Mouse (Mus musculus) ES-E14 (cell line): ENCODE measurements around the gene Vim. TPM values are rescaled to one million over a fixed set of nuclear protein-coding genes. Genes with fewer than 3 reads are reported as not detected.

Source experiments
- DNase-seq: peaks from one replicate; pipeline ENCODE4 v3.0.0-alpha.2; 2013; ENCODE audit warnings: low read depth, low spot score
- H3K27ac ChIP-seq: 2 replicates; pipeline ENCODE4 v1.5.1; 2012; ENCODE audit warnings: low read depth, mild to moderate bottlenecking, low read length, moderate library complexity, mixed read lengths; ENCODE audit not compliant: poor library complexity, insufficient read depth, severe bottlenecking
- H3K36me3 ChIP-seq: 2 replicates; pipeline ENCODE4 v1.6.1; 2012; ENCODE audit warnings: mild to moderate bottlenecking, low read length, moderate library complexity, mixed read lengths; ENCODE audit not compliant: control insufficient read depth, poor library complexity, insufficient read depth, severe bottlenecking
- H3K4me1 ChIP-seq, 2 experiments: fragments of 150-350 bp in 1 of 2; sonication (generic) in 1 of 2; 2 replicates each; pipeline ENCODE4 v1.6.1; 2012; ENCODE audit warnings: low read length in 2 of 2, mild to moderate bottlenecking in 1 of 2, mixed read lengths in 1 of 2; ENCODE audit not compliant: control insufficient read depth in 2 of 2, insufficient read depth in 2 of 2, poor library complexity in 1 of 2
- H3K4me3 ChIP-seq, 2 experiments: fragments of 150-350 bp in 1 of 2; sonication (generic) in 1 of 2; 2 replicates each; pipeline ENCODE4 v1.5.1; 2012; ENCODE audit warnings: low read length in 2 of 2, low read depth in 1 of 2, mild to moderate bottlenecking in 1 of 2, mixed read lengths in 1 of 2; ENCODE audit not compliant: insufficient read depth in 1 of 2, poor library complexity in 1 of 2, severe bottlenecking in 1 of 2
- H3K9ac ChIP-seq: 2 replicates; pipeline ENCODE4 v1.6.1; 2012; ENCODE audit warnings: low read depth, mild to moderate bottlenecking, low read length, mixed read lengths; ENCODE audit not compliant: poor library complexity, insufficient read depth, severe bottlenecking
- H3K9me3 ChIP-seq: fragments of 150-350 bp; sonication (generic); 2 replicates; pipeline ENCODE4 v1.6.1; 2012; ENCODE audit warnings: low read depth, mild to moderate bottlenecking, low read length; ENCODE audit not compliant: control insufficient read depth, insufficient read depth
- CHD2 ChIP-seq: IDR thresholded peaks from 2 replicates; pipeline ENCODE4 v1.6.1; 2014; ENCODE audit warnings: mild to moderate bottlenecking, low read depth, low read length, inconsistent platforms
- HCFC1 ChIP-seq: IDR thresholded peaks from 2 replicates; pipeline ENCODE4 v1.6.1; 2012; ENCODE audit warnings: low read length, inconsistent platforms, borderline replicate concordance; ENCODE audit not compliant: insufficient read depth
- MAFK ChIP-seq: IDR thresholded peaks from 2 replicates; pipeline ENCODE4 v1.6.1; 2014; ENCODE audit warnings: mild to moderate bottlenecking, low read depth, low read length, inconsistent platforms; ENCODE audit not compliant: insufficient read depth
- ZC3H11A ChIP-seq: IDR thresholded peaks from 2 replicates; pipeline ENCODE4 v1.6.1; 2012; ENCODE audit warnings: low read depth, mild to moderate bottlenecking, inconsistent platforms, low read length, borderline replicate concordance
- ZNF384 ChIP-seq: IDR thresholded peaks from 2 replicates; pipeline ENCODE4 v1.6.1; 2012; ENCODE audit warnings: low read depth, low read length, inconsistent platforms
- in situ Hi-C, 2 experiments: fragments of 600-800 bp; cut with MboI; formaldehyde crosslinking; loops; one replicate each; pipeline ENCODE4 v1.15.1; 2025; ENCODE audit warnings: low sequenced_read_pairs in 2 of 2, inconsistent platforms in 1 of 2; ENCODE audit not compliant: unreplicated experiment in 2 of 2
- total RNA-seq: library from RNA; depleted of rRNA; stranded (reverse); fragments of 300-350 nt; gene quantifications from 2 replicates; pipeline ENCODE4 v1.2.3, GENCODE M21; 2012

The Vim gene
- total RNA-seq, 1 experiment, result 1,315 TPM

- TF ChIP-seq ZNF384, result no peak
- TF ChIP-seq CHD2, result no peak
- no peak for TF ChIP-seq MAFK
- no peak for TF ChIP-seq ZC3H11A
- no peak for DNase-seq
- Histone ChIP-seq H3K9me3 (no peaks in the 10 kb centered on the region), H3K4me3 (no peak overlapping the region), H3K27ac (no peak overlapping the region), H3K36me3 (no peaks in the 10 kb centered on the region), H3K9ac (no peak overlapping the region), H3K4me1 (no peaks in the 10 kb centered on the region)
- in situ Hi-C loops, result no loop called here
Measured at GRCm38 (mm10) chr2:13539860-13540259, 33.9 kb upstream of the Vim start.

GRCm38 (mm10) chr2:13543519-13544124, 30.1 kb upstream of the Vim start:
- DNase-seq, result no peak
- Histone ChIP-seq H3K27ac (no peak overlapping the region), H3K4me1 (no peaks in the 10 kb centered on the region), H3K4me3 (peak overlapping the region; percentile 92 to 97), H3K9ac (no peak overlapping the region), H3K36me3 (no peaks in the 10 kb centered on the region), H3K9me3 (no peaks in the 10 kb centered on the region)
- TF ChIP-seq ZC3H11A (no peak), ZNF384 (no peak), MAFK (no peak), CHD2 (no peak), HCFC1 (no peak)
- in situ Hi-C loops, result no loop called here

GRCm38 (mm10) chr2:13544193-13544824, 29.4 kb upstream of the Vim start, which contains the start of gene Trdmt1:
Trdmt1 (minus strand) TSS chr2:13544668.
- Histone ChIP-seq H3K4me3 (peak within 1 kb of the TSS; percentile 92 to 97), H3K4me1 (no peaks in the 10 kb centered on the region), H3K9me3 (no peaks in the 10 kb centered on the region), H3K27ac (peak within 1 kb of the TSS; percentile 72), H3K9ac (peak within 1 kb of the TSS; percentile 87), H3K36me3 (no peaks in the 10 kb centered on the region)
- DNase-seq, result peak; percentile 72
- in situ Hi-C loops, result no loop called here
- TF ChIP-seq ZNF384, result no peak
- TF ChIP-seq MAFK, result no peak
- TF ChIP-seq CHD2, result no peak
- TF ChIP-seq ZC3H11A, result no peak
- TF ChIP-seq HCFC1, result peak; percentile 78

- no peak for DNase-seq
- H3K9ac ChIP-seq, result no peak overlapping the region
- TF ChIP-seq MAFK, result no peak
- TF ChIP-seq HCFC1, result no peak
- no peak for TF ChIP-seq ZNF384
- TF ChIP-seq CHD2, result no peak
- TF ChIP-seq ZC3H11A, result no peak
Measured at GRCm38 (mm10) chr2:13548749-13549148, 25.0 kb upstream of the Vim start.

GRCm38 (mm10) chr2:13553966-13554365, 19.8 kb upstream of the Vim start:
- no peak for TF ChIP-seq CHD2
- TF ChIP-seq ZNF384, result no peak
- no peak for TF ChIP-seq HCFC1
- no peak for TF ChIP-seq ZC3H11A
- TF ChIP-seq MAFK, result no peak
- H3K9me3 ChIP-seq, result no peaks in the 10 kb centered on the region
- in situ Hi-C loops, result no loop called here

More at GRCm38 (mm10) chr2:13548749-13549148, 25.0 kb upstream of the Vim start:
- H3K27ac ChIP-seq, result no peak overlapping the region
- no peaks in the 10 kb centered on the region for H3K9me3 ChIP-seq
- no peak overlapping the region for H3K4me3 ChIP-seq
- no peaks in the 10 kb centered on the region for H3K4me1 ChIP-seq
- in situ Hi-C loops, result no loop called here
- H3K36me3 ChIP-seq, result no peaks in the 10 kb centered on the region

More at GRCm38 (mm10) chr2:13553966-13554365, 19.8 kb upstream of the Vim start:
- no peak for DNase-seq
- no peak overlapping the region for H3K27ac ChIP-seq
- H3K36me3 ChIP-seq, result no peaks in the 10 kb centered on the region
- no peak overlapping the region for H3K4me3 ChIP-seq
- no peak overlapping the region for H3K9ac ChIP-seq
- H3K4me1 ChIP-seq, result no peaks in the 10 kb centered on the region
